Mouse (Mus musculus): Measurements from ENCODE around the gene Ripor2.

- TF ChIP-seq CTCF (conservative IDR thresholded peaks at IDR 0.05; ENCODE audit: low read length) (no peak), NANOG (IDR thresholded peaks at IDR 0.05; ENCODE audit: borderline replicate concordance, low read length) (no peak), POU5F1 (IDR thresholded peaks at IDR 0.05; ENCODE audit: borderline replicate concordance, low read length) (no peak)
These were observed 46.2 kb downstream of the Ripor2 start for GRCm38 (mm10) chr13:24628192-24628591.
